Mouse (Mus musculus) layer of hippocampus, adult 11-12 months (tissue): Measurements from ENCODE around the gene Lrrc7.

Source experiments
- DNase-seq: peaks from one replicate; pipeline ENCODE4 v3.0.0; 2022; ENCODE audit warnings: low spot score

Lrrc7 gene

GRCm38 (mm10) chr3:158068613-158069263, 493.3 kb downstream of the Lrrc7 start:
- no peak for DNase-seq

GRCm38 (mm10) chr3:158067916-158068315, 494.1 kb downstream of the Lrrc7 start:
- no peak for DNase-seq

GRCm38 (mm10) chr3:158065256-158065655, 496.8 kb downstream of the Lrrc7 start:
- no peak for DNase-seq

GRCm38 (mm10) chr3:158061811-158062523, 500.1 kb downstream of the Lrrc7 start:
- DNase-seq: no peak

GRCm38 (mm10) chr3:158060621-158061291, 501.3 kb downstream of the Lrrc7 start:
- no peak for DNase-seq

- no peak for DNase-seq
Measured at GRCm38 (mm10) chr3:158049508-158049907, 512.5 kb downstream of the Lrrc7 start.

- DNase-seq: no peak
Measured at GRCm38 (mm10) chr3:158040755-158041154, 521.3 kb downstream of the Lrrc7 start.

GRCm38 (mm10) chr3:158038106-158038505, 523.9 kb downstream of the Lrrc7 start:
- no peak for DNase-seq

- peak; percentile 95 for DNase-seq
Measured at GRCm38 (mm10) chr3:158036329-158036988, 525.6 kb downstream of the Lrrc7 start, which contains the start of the genes Srsf11 and Lrrc40. Gene Srsf11, minus strand, starts transcription at chr3:158036639. Gene Lrrc40, plus strand, starts transcription at chr3:158036662.

- DNase-seq: no peak
Measured at GRCm38 (mm10) chr3:158035866-158036265, 526.2 kb downstream of the Lrrc7 start.
